Mouse (Mus musculus): ENCODE measurements at regions not wholly inside any gene's neighbourhood (a gene's known extent, or its start where the extent isn't known, plus 50 kb on each side); places are given as distances from the start of the nearest gene placed in this dataset.

DNA sequence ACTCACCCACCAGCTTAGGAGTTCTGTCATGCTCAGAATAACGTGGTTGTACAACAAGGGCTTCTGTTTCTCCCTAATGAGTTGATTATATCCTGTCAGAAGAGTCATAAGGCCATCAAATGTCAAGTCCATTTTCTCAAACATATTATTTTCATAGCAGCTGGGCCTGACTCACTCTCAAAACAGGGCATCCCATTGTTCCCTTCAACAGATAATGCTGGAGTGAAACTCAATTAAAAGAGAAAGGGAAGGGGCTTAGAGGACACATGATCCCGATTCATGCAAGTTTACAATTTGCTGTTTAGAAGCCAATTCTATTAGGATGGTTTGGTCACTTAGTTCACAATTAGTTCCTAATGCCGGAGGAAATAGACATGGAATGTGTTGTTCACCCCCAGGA, 444.5 kb downstream of the Gsdmc2 start:
- no peaks in the 10 kb centered on the region for H3K36me3 ChIP-seq (ENCODE audit: control insufficient read depth, insufficient read depth)
- no peaks in the 10 kb centered on the region for H3K4me1 ChIP-seq (ENCODE audit: control insufficient read depth, low read depth, low read length)
- H3K27me3 ChIP-seq (ENCODE audit: control insufficient read depth, insufficient read depth, low read depth, low read length) = no peaks in the 10 kb centered on the region
- no peak overlapping the region for H3K9ac ChIP-seq (ENCODE audit: low read depth, low read length)
- no peak overlapping the region for H3K4me3 ChIP-seq (ENCODE audit: low read depth, low read length)
- WGBS (ENCODE audit: insufficient replicate concordance) = 49% methylated on average over 3 of the region's 3 CpGs
- no peaks in the 10 kb centered on the region for H3K9me3 ChIP-seq (replicated peaks; ENCODE audit: control insufficient read depth, low read length)
- no peak overlapping the region for H3K4me2 ChIP-seq (ENCODE audit: low read depth, low read length)
- no peak for ATAC-seq (ENCODE audit: low read depth)
- no peak overlapping the region for H3K27ac ChIP-seq (ENCODE audit: low read length)

- no peaks in the 10 kb centered on the region for H3K9me3 ChIP-seq (replicated peaks; ENCODE audit: control insufficient read depth, low read length)
- no peaks in the 10 kb centered on the region for H3K27me3 ChIP-seq (ENCODE audit: control insufficient read depth, insufficient read depth, low read depth, low read length)
- no peak for ATAC-seq (ENCODE audit: low read depth)
- H3K36me3 ChIP-seq (ENCODE audit: control insufficient read depth, insufficient read depth) = no peaks in the 10 kb centered on the region
- no peak overlapping the region for H3K4me2 ChIP-seq (ENCODE audit: low read depth, low read length)
- 62% methylated on average over 1 of the region's 1 CpGs for WGBS (ENCODE audit: insufficient replicate concordance)
- no peaks in the 10 kb centered on the region for H3K4me1 ChIP-seq (ENCODE audit: control insufficient read depth, low read depth, low read length)
- no peak overlapping the region for H3K27ac ChIP-seq (ENCODE audit: low read length)
- no peak overlapping the region for H3K4me3 ChIP-seq (ENCODE audit: low read depth, low read length)
- H3K9ac ChIP-seq (ENCODE audit: low read depth, low read length) = no peak overlapping the region
These were observed 445.0 kb downstream of the Gsdmc2 start for GRCm38 (mm10) chr15:63400011-63400410.

DNA sequence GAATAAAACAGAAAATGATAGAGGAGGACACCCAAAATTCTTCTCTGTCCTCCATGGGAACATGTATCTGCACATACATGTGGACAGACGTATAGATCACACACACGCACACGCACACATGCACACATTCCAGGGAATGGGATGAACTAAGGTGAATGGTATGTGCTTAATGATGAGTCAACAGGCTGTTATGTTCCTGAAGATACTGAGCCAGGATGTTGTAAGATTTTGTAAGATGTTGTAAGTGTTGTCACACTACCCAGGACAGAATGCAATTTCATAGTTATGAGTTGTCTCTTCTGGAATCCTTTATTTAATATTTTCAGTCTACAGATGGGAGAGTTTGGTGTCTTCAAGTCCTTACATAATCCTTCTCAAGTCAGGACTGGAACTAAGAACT, 447.5 kb downstream of the Gsdmc2 start:
- H3K9ac ChIP-seq (ENCODE audit: low read depth, low read length) = no peak overlapping the region
- no peak for ATAC-seq (ENCODE audit: low read depth)
- WGBS (ENCODE audit: insufficient replicate concordance) = 77% methylated on average over 3 of the region's 3 CpGs
- no peaks in the 10 kb centered on the region for H3K4me1 ChIP-seq (ENCODE audit: control insufficient read depth, low read depth, low read length)
- H3K27ac ChIP-seq (ENCODE audit: low read length) = no peak overlapping the region
- no peak overlapping the region for H3K4me2 ChIP-seq (ENCODE audit: low read depth, low read length)
- H3K36me3 ChIP-seq (ENCODE audit: control insufficient read depth, insufficient read depth) = no peaks in the 10 kb centered on the region
- H3K4me3 ChIP-seq (ENCODE audit: low read depth, low read length) = no peak overlapping the region
- no peaks in the 10 kb centered on the region for H3K27me3 ChIP-seq (ENCODE audit: control insufficient read depth, insufficient read depth, low read depth, low read length)
- H3K9me3 ChIP-seq (replicated peaks; ENCODE audit: control insufficient read depth, low read length) = no peaks in the 10 kb centered on the region

DNA sequence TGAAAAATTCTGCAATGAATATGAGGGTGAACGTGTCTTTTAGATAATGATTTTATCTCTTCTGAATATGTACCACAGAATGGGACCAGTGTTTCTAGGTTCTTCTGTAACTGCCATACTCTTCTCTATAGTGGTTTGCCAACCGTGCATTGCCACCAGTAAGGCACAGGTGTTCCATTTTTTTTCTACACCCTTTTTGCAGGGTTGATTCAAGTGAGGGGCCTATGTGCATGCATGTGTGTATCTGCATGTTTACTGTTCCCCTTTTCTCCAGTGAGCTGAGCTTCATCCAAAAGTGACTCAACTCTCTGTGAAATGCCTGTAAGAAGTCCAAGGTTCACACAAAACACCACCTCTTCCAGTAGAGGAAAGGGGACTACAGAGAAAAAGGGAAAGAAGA, 467.7 kb downstream of the Gsdmc2 start:
- ATAC-seq (ENCODE audit: low read depth) = no peak
- Histone ChIP-seq H3K4me1 (ENCODE audit: control insufficient read depth, low read depth, low read length) (no peaks in the 10 kb centered on the region), H3K36me3 (ENCODE audit: control insufficient read depth, insufficient read depth) (no peaks in the 10 kb centered on the region), H3K27ac (ENCODE audit: low read length) (no peak overlapping the region), H3K4me2 (ENCODE audit: low read depth, low read length) (no peak overlapping the region), H3K4me3 (ENCODE audit: low read depth, low read length) (no peak overlapping the region), H3K9me3 (replicated peaks; ENCODE audit: control insufficient read depth, low read length) (no peaks in the 10 kb centered on the region), H3K27me3 (ENCODE audit: control insufficient read depth, insufficient read depth, low read depth, low read length) (no peaks in the 10 kb centered on the region), H3K9ac (ENCODE audit: low read depth, low read length) (no peak overlapping the region)
- WGBS (ENCODE audit: insufficient replicate concordance) = 51% methylated on average over 2 of the region's 2 CpGs

GRCm38 (mm10) chr15:63371328-63372023, 473.5 kb downstream of the Gsdmc2 start:
- Histone ChIP-seq H3K9ac (ENCODE audit: low read depth, low read length) (no peak overlapping the region), H3K9me3 (replicated peaks; ENCODE audit: control insufficient read depth, low read length) (no peaks in the 10 kb centered on the region), H3K4me2 (ENCODE audit: low read depth, low read length) (no peak overlapping the region), H3K27ac (ENCODE audit: low read length) (no peak overlapping the region), H3K36me3 (ENCODE audit: control insufficient read depth, insufficient read depth) (no peaks in the 10 kb centered on the region), H3K4me1 (ENCODE audit: control insufficient read depth, low read depth, low read length) (no peaks in the 10 kb centered on the region), H3K4me3 (ENCODE audit: low read depth, low read length) (no peak overlapping the region), H3K27me3 (ENCODE audit: control insufficient read depth, insufficient read depth, low read depth, low read length) (no peaks in the 10 kb centered on the region)
- WGBS (ENCODE audit: insufficient replicate concordance) = 49% methylated on average over 4 of the region's 4 CpGs
- ATAC-seq (ENCODE audit: low read depth) = no peak

DNA sequence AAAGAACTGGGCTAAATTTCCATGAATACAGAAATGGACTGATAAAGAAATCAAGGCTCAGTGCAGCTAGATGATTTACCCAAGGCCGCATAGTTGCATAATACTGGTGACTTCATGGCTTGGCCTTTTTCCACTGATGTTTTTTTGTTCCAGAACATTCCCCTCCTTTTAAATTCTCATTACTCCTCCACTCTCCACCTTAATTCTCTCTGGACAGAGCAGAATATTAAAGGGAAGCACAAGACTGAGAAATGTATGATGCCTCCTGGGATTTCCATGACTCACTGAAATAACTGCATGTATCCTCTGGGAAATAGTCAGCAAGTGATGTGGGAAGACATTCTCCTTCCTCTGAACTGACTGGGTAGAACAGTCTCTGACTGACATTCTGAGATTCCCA, 480.5 kb downstream of the Gsdmc2 start:
- H3K27ac ChIP-seq (ENCODE audit: low read length) = no peak overlapping the region
- H3K9ac ChIP-seq (ENCODE audit: low read depth, low read length) = no peak overlapping the region
- H3K4me1 ChIP-seq (ENCODE audit: control insufficient read depth, low read depth, low read length) = no peaks in the 10 kb centered on the region
- no peaks in the 10 kb centered on the region for H3K27me3 ChIP-seq (ENCODE audit: control insufficient read depth, insufficient read depth, low read depth, low read length)
- H3K4me2 ChIP-seq (ENCODE audit: low read depth, low read length) = no peak overlapping the region
- H3K9me3 ChIP-seq (replicated peaks; ENCODE audit: control insufficient read depth, low read length) = no peaks in the 10 kb centered on the region
- ATAC-seq (ENCODE audit: low read depth) = no peak
- no peaks in the 10 kb centered on the region for H3K36me3 ChIP-seq (ENCODE audit: control insufficient read depth, insufficient read depth)
- WGBS (ENCODE audit: insufficient replicate concordance) = 75% methylated on average over 1 of the region's 1 CpGs
- no peak overlapping the region for H3K4me3 ChIP-seq (ENCODE audit: low read depth, low read length)

GRCm38 (mm10) chr15:63360402-63360801, 484.6 kb downstream of the Gsdmc2 start:
- no peak overlapping the region for H3K27ac ChIP-seq (ENCODE audit: low read length)
- H3K27me3 ChIP-seq (ENCODE audit: control insufficient read depth, insufficient read depth, low read depth, low read length) = no peaks in the 10 kb centered on the region
- H3K9me3 ChIP-seq (replicated peaks; ENCODE audit: control insufficient read depth, low read length) = no peaks in the 10 kb centered on the region
- no peaks in the 10 kb centered on the region for H3K36me3 ChIP-seq (ENCODE audit: control insufficient read depth, insufficient read depth)
- no peak for ATAC-seq (ENCODE audit: low read depth)
- no peak overlapping the region for H3K4me2 ChIP-seq (ENCODE audit: low read depth, low read length)
- H3K9ac ChIP-seq (ENCODE audit: low read depth, low read length) = no peak overlapping the region
- 66% methylated on average over 7 of the region's 7 CpGs for WGBS (ENCODE audit: insufficient replicate concordance)
- no peaks in the 10 kb centered on the region for H3K4me1 ChIP-seq (ENCODE audit: control insufficient read depth, low read depth, low read length)
- no peak overlapping the region for H3K4me3 ChIP-seq (ENCODE audit: low read depth, low read length)

GRCm38 (mm10) chr15:63341730-63342129, 503.2 kb downstream of the Gsdmc2 start:
- H3K4me2 ChIP-seq (ENCODE audit: low read depth, low read length) = no peak overlapping the region
- 17% methylated on average over 2 of the region's 2 CpGs for WGBS (ENCODE audit: insufficient replicate concordance)
- no peak for ATAC-seq (ENCODE audit: low read depth)
- no peaks in the 10 kb centered on the region for H3K27me3 ChIP-seq (ENCODE audit: control insufficient read depth, insufficient read depth, low read depth, low read length)
- no peak overlapping the region for H3K27ac ChIP-seq (ENCODE audit: low read length)
- H3K4me3 ChIP-seq (ENCODE audit: low read depth, low read length) = no peak overlapping the region
- no peaks in the 10 kb centered on the region for H3K9me3 ChIP-seq (replicated peaks; ENCODE audit: control insufficient read depth, low read length)
- no peaks in the 10 kb centered on the region for H3K4me1 ChIP-seq (ENCODE audit: control insufficient read depth, low read depth, low read length)
- H3K9ac ChIP-seq (ENCODE audit: low read depth, low read length) = no peak overlapping the region
- H3K36me3 ChIP-seq (ENCODE audit: control insufficient read depth, insufficient read depth) = no peaks in the 10 kb centered on the region

DNA sequence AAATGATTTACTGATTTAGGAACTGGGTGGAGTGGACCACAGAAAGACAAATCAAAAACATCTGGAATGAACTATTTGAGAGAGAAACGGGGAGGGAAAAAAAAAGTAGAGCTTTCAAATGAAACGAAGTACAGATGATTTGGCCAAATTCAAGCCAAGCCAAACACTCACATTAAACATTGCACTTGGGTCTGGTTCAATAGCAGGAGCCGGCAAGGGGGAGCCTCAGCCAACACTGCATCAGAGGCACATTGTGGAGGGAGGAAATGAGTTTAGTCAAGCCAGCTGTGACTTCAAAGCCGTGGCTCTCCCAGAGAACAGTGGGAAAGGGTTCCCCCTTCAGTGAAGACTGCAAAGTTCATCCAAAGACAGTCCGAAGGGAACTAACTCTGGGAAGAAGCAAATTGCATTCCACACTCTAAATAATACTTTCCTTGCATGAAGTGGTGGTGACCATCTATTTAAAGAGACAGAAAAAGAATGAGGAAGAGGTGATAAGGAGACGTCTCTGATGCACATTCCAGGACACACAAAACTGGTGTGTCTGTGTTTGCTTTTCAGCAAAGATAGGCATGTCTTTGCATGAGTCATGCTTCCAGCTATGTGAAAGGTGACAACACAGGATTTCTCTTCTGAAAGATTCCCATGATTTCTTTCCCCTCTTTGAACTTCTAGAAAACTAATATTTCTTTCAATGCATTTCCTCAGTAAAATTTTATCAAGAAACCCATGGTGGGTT, 504.5 kb downstream of the Gsdmc2 start:
- Histone ChIP-seq H3K9me3 (replicated peaks; ENCODE audit: control insufficient read depth, low read length) (no peaks in the 10 kb centered on the region), H3K27ac (ENCODE audit: low read length) (no peak overlapping the region), H3K4me3 (ENCODE audit: low read depth, low read length) (no peak overlapping the region), H3K36me3 (ENCODE audit: control insufficient read depth, insufficient read depth) (no peaks in the 10 kb centered on the region), H3K9ac (ENCODE audit: low read depth, low read length) (no peak overlapping the region), H3K27me3 (ENCODE audit: control insufficient read depth, insufficient read depth, low read depth, low read length) (no peaks in the 10 kb centered on the region), H3K4me1 (ENCODE audit: control insufficient read depth, low read depth, low read length) (no peaks in the 10 kb centered on the region), H3K4me2 (ENCODE audit: low read depth, low read length) (no peak overlapping the region)
- 20% methylated on average over 6 of the region's 6 CpGs for WGBS (ENCODE audit: insufficient replicate concordance)
- no peak for ATAC-seq (ENCODE audit: low read depth)
